Mouse (Mus musculus): ENCODE data around the gene Zfp213. TPM values are rescaled to one million over a fixed set of nuclear protein-coding genes. Genes with fewer than 3 reads are reported as not detected.
"Not testable (repeated sequence)": the region's sequence is repeated elsewhere in the genome, so short reads cannot be mapped to it uniquely, and the experiment has no call there.

Gene Zfp213
- polyA plus RNA-seq, 1 experiment = 14.0 TPM

DNA sequence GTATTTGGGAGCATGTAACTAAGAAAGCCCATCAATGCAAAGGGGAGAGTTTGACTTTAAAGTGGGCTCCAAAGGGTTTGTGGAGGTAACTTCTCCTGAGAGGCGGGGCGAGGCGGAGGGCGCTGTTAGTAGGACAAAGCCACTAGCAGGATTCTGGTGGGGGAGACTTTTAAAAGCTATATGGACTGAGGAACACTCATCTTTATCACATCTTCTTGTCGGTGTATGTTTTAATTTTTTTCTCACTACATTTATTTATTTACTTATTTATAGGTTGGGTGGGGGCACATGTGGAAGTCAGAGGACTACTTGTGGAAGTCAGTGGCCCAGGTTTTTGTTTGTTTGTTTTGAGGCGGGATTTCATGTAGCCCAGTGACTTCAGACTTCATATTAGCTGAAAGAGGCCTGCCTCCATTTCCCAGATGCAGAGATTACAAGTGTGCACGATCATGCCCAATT is 35.6 kb upstream of the Zfp213 start:
- WGBS = 20% methylated on average over 7 of the region's 7 CpGs
- TF ChIP-seq CTCF (IDR thresholded peaks at IDR 0.05; ENCODE audit: insufficient read depth, low read length) (no peak), POLR2A (IDR thresholded peaks at IDR 0.05; ENCODE audit: borderline replicate concordance, extremely low read depth, low read depth, low read length) (no peak)
- no peaks in the 10 kb centered on the region for H3K4me1 ChIP-seq (ENCODE audit: control insufficient read depth, insufficient read depth, low read length)
- peak overlapping the region; percentile 71 for H3K4me3 ChIP-seq (replicated peaks; ENCODE audit: extremely low read depth, low read depth, low read length)
- no peak for DNase-seq

DNA sequence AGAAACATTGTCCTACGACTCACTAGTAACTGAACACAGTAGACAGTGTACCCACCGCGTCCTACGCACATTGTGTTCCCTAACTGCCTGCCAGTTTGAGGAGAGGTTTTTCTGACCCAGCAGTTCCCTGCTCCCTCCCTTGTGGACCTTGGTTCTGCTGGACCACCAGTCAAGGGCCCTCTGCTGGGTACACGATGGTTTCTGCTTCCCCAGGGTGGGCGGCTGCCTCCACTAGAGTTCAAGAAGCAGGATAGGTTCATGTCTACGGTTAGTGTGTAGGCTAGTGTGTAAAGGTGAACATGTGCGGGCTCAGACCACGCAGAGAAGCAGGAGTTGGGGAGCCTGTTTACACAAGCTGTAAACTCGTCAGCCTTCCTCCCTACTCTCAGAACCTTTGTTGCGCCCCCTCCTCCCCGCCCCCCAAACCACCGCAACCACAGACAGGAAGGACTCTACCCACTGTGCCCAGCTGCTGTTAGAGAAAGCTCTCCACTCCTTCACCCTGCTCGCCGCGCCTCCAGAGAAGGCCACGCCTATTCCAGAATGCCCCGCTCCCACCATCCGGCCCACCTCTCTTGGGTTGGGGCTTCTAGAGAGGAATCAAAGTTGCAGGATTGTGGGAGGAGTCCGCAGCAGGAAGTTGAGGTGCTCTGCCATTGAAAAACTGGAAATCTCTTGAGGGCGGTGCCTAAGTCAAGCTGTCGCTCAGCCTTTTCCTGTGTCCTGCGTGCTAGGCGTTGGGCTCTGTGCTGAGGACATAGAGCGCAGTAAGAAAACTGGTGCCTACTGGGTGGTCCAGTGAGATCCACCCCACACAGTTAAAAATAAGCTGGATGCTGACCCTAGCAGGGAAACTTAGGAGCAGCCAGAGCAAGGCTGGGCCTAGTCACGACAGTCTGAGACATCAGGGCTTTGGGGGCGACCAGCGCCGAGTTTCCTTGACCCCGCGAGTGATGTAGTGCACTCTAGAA is 34.8 kb upstream of the Zfp213 start, which contains the start of gene Zfp13:
Gene Zfp13 (minus strand): TSS at position 906 of the 971 bp plus-strand sequence.
- 2% methylated on average over 31 of the region's 31 CpGs for WGBS
- no peaks in the 10 kb centered on the region for H3K4me1 ChIP-seq (ENCODE audit: control insufficient read depth, insufficient read depth, low read length)
- TF ChIP-seq CTCF (IDR thresholded peaks at IDR 0.05; ENCODE audit: insufficient read depth, low read length) (no peak), POLR2A (IDR thresholded peaks at IDR 0.05; ENCODE audit: borderline replicate concordance, extremely low read depth, low read depth, low read length) (peak; percentile 97)
- peak within 1 kb of the TSS; percentile 71 for H3K4me3 ChIP-seq (replicated peaks; ENCODE audit: extremely low read depth, low read depth, low read length)
- peak; percentile 73 for DNase-seq

DNA sequence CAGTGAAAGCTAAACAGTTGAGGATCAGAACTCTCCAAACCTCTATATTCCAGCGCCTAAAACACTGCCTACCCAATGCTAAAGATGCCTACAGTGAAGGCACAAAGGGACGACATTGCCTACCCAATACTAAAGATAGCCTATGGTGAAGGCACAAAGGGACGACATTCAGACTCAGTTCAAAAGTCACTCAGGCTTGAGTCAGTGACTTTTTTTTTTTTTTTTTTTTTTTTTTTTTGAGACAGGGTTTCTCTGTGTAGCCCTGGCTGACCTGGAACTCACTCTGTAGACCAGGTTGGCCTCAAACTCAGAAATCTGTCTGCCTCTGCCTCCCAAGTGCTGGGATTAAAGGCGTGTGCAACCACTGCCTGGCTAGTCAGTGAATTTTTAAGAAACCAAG is 31.1 kb upstream of the Zfp213 start:
- DNase-seq; H3K4me3 ChIP-seq (replicated peaks; ENCODE audit: extremely low read depth, low read depth, low read length); H3K4me1 ChIP-seq (ENCODE audit: control insufficient read depth, insufficient read depth, low read length): not testable (repeated sequence)
- 79% methylated on average over 4 of the region's 4 CpGs for WGBS

DNA sequence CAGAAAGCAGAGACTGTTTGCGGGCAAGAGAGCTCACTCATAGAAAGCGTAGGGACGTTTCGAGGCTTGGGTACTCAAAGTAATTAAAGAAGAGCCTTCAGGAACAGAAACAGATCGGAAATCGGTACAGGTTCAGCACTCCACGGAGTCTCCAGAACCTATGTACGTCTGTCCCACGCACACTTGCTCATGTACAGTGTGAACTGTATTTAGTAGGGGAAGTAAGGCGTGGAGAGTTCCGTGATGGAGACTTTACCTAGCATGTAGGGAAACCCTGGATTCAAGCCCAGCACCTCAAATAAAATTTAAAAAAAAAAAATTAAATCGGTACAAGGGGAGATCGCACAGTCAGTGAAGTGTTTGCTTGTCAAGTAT is 28.9 kb upstream of the Zfp213 start:
- peak overlapping the region; percentile 58 for H3K4me3 ChIP-seq (replicated peaks; ENCODE audit: extremely low read depth, low read depth, low read length)
- no peaks in the 10 kb centered on the region for H3K4me1 ChIP-seq (ENCODE audit: control insufficient read depth, insufficient read depth, low read length)
- 6% methylated on average over 13 of the region's 13 CpGs for WGBS
- TF ChIP-seq CTCF (IDR thresholded peaks at IDR 0.05; ENCODE audit: insufficient read depth, low read length) (no peak), POLR2A (IDR thresholded peaks at IDR 0.05; ENCODE audit: borderline replicate concordance, extremely low read depth, low read depth, low read length) (no peak)
- no peak for DNase-seq

DNA sequence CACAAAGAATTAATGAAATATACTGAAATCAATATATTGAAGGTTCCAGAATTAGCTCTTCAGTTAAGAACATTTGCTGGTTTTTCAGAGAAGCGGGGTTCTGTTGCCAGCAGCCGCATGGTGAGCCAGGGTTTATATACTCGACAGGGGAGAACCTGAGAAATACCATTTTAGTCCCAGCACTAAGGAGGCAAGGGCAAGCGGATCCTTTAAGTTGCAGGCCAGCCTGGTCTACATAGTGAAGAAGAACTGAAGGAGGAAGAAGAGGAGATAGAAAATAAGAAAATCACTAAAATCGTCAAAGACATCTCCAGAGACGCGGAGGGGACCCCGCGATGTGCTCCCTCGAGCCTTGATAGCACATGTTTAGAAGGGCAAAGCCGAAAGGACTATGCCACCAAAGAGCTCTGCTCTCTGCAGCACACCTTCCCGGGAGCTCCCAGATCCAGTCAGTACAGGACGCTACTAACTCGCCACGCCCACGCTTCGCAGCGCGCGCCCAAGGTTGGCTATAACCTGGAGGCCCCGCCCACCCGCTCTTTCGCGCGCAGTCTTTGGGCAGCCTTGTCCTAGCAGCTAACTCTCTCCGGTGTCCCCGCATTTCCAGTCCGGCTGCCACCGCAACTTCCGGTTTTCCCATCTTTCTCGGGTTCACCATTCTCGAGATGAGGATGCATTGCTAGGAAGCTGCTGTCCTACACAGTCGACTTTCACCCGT is 28.3 kb upstream of the Zfp213 start:
- H3K4me1 ChIP-seq (ENCODE audit: control insufficient read depth, insufficient read depth, low read length) = no peaks in the 10 kb centered on the region
- peak; percentile 90 for DNase-seq
- WGBS = 6% methylated on average over 34 of the region's 34 CpGs
- TF ChIP-seq CTCF (IDR thresholded peaks at IDR 0.05; ENCODE audit: insufficient read depth, low read length) (no peak), POLR2A (IDR thresholded peaks at IDR 0.05; ENCODE audit: borderline replicate concordance, extremely low read depth, low read depth, low read length) (peak; percentile 14; the same call in 1 of the 2 replicates)
- peak overlapping the region; percentile 58 for H3K4me3 ChIP-seq (replicated peaks; ENCODE audit: extremely low read depth, low read depth, low read length)

DNA sequence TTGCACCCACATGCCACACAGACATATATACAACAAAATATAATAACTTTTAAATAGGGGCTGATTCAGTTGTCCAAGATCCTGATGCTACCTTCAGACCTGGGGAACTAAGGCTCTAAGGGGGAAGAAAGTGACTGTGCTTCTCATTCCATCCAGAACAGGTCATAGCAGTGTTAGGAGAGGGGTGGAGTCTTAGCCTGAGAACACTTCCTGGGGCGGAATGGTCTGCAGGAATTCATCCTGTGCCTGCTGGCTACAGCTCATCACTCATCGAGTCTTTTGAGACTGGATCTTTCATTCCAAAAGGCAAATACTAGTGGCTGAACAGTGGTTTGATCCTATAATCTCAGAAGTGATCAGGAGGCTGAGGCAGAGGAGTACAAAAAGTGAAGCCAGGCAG is 23.2 kb upstream of the Zfp213 start:
- DNase-seq = no peak

DNA sequence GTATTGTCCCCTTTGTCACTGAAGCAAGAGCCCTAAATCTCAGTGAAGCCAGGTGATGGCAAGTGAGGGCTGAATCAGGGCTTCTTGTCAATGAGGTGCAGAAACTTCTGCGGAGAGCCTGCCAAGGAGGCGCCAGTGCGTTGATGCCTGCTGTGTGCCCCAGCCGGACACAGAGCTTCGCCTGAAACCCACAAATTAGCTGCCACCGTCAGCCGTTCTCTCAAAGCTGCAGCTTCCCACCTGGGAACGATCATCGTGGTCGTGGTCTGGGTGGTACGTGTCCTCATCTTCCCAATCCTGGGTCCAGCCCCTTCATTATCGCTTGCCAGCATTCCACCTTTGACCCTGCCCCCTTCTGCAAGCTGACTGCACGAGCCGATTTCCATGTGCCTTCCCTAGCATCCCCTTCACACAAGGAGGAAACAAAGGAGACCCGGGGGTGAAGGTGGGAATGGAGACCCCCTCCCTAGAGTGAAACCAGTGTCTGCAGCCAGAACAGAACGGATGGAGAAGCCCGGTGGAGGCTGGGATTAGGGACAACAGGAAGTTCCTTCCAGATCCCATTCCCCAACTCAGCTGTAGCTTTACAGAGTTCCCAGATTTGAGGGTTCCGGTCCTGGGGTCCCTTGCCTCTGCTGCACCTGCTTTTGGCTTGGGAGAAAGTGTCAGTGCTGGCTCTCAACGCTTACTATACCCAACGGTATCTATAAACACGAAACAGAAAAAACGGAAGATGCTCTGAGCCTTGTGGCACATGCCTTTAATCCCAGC is 21.9 kb upstream of the Zfp213 start:
- peak overlapping the region; percentile 83 for H3K4me3 ChIP-seq (replicated peaks; ENCODE audit: extremely low read depth, low read depth, low read length)
- 1% methylated on average over 22 of the region's 22 CpGs for WGBS
- H3K4me1 ChIP-seq (ENCODE audit: control insufficient read depth, insufficient read depth, low read length) = peaks cover 2% of the 10 kb centered on the region; the same call in 1 of the 2 replicates
- TF ChIP-seq CTCF (IDR thresholded peaks at IDR 0.05; ENCODE audit: insufficient read depth, low read length) (no peak), POLR2A (IDR thresholded peaks at IDR 0.05; ENCODE audit: borderline replicate concordance, extremely low read depth, low read depth, low read length) (peak; percentile 49; the same call in 1 of the 2 replicates)
- DNase-seq = peak; percentile 35

More for the DNA sequence above, 23.2 kb upstream of the Zfp213 start:
- H3K4me3 ChIP-seq (replicated peaks; ENCODE audit: extremely low read depth, low read depth, low read length) = no peak overlapping the region
- 43% methylated on average over 2 of the region's 2 CpGs for WGBS
- TF ChIP-seq CTCF (IDR thresholded peaks at IDR 0.05; ENCODE audit: insufficient read depth, low read length) (no peak), POLR2A (IDR thresholded peaks at IDR 0.05; ENCODE audit: borderline replicate concordance, extremely low read depth, low read depth, low read length) (no peak)
- H3K4me1 ChIP-seq (ENCODE audit: control insufficient read depth, insufficient read depth, low read length) = peaks cover 2% of the 10 kb centered on the region; the same call in 1 of the 2 replicates

DNA sequence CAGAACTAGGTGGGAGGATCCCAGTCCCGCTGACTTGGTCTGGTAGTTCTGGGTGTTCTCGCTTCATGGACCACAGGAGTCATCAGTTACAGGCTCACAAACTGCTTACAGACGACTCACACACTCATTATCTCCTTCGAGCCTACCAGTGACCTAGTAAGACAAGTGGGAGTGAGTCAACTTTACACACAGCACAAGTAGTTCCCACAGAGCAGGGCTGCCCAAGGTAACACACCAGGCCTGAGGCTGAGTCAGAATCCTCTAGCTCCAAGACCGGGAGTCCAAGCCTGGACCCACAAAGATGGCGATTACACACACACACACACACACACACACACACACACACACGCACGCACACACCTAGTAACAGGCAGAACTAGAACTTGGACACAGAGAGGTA is 20.7 kb upstream of the Zfp213 start:
- peaks cover 2% of the 10 kb centered on the region; the same call in 1 of the 2 replicates for H3K4me1 ChIP-seq (ENCODE audit: control insufficient read depth, insufficient read depth, low read length)
- no peak overlapping the region for H3K4me3 ChIP-seq (replicated peaks; ENCODE audit: extremely low read depth, low read depth, low read length)
- no peak for DNase-seq
- 76% methylated on average over 8 of the region's 8 CpGs for WGBS
- no peak for TF ChIP-seq CTCF (IDR thresholded peaks at IDR 0.05; ENCODE audit: insufficient read depth, low read length)
- no peak for TF ChIP-seq POLR2A (IDR thresholded peaks at IDR 0.05; ENCODE audit: borderline replicate concordance, extremely low read depth, low read depth, low read length)

Data from lung, adult 2 months (tissue).